Mouse (Mus musculus) megakaryocyte-erythroid progenitor cell, adult 5 weeks (primary cell): ENCODE measurements around the gene Tjp2. TPM values are rescaled to one million over a fixed set of nuclear protein-coding genes. Genes with fewer than 3 reads are reported as not detected.

Experiments used
- polyA plus RNA-seq: library from polyadenylated mRNA; stranded (reverse); fragments of >175 nt; gene quantifications from 2 replicates; pipeline ENCODE4 v1.2.3, GENCODE M21; 2012

The Tjp2 gene
- 5.6 and 9.9 TPM in 2 replicates for polyA plus RNA-seq

DNA sequence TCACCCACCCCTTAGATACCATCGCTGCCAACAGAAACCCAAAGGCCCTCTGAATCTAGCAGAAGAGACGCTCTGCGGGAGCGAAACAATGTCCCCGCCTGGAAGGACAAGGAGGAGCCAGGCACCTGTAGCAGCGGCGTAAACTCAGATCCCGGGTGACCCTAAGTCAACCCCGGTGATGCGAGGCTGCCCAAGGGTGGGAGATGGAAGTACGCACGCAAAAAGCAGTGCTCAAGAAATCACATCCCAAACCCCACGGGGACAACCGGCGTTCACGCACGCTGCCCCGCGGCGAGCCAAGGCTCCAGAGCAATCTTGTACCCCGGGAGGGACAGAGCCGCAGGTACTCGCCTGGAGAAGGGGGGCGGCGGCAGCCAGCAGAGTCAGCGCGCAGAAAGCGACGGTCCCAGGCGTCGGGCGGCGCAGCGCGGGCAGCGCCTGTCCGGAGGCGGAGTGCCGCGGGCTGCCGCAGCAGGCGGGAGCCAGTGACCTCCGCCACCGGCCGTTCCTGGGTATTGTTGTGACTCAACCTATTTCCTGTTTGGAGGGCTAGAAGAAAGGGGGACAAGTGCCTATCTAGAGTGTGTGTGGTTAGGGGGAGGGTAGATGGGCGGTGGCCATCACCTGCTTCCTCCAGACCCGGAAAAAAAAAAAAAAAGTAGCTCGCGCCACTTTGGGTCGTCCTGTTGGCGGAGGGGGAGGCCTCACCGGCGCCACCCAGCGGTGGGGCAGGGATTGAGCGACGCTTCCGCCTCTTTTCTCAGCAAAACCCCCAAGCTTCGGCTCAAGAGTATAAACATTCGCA is at the start of gene Tjp2:
Tjp2 (minus strand) TSS at position 531 of the 805 bp plus-strand sequence.

Other genes with a start within 250 kb of the Tjp2 start
- not detected in 2 replicates for gene Fam189a2, start 194.0 kb downstream of the Tjp2 start, polyA plus RNA-seq
- gene Fxn, start 55.6 kb upstream of the Tjp2 start, polyA plus RNA-seq = 95.4 and 98.1 TPM in 2 replicates